Mouse (Mus musculus) thymus, postnatal 10 days (tissue): ENCODE measurements at regions not wholly inside any gene's neighbourhood (a gene's known extent, or its start where the extent isn't known, plus 50 kb on each side); places are given as distances from the start of the nearest gene placed in this dataset.

Source experiments
- DNase-seq, 2 experiments: peaks; one replicate each; pipeline ENCODE4 v3.0.0; 2021; ENCODE audit warnings: low spot score in 2 of 2

DNA sequence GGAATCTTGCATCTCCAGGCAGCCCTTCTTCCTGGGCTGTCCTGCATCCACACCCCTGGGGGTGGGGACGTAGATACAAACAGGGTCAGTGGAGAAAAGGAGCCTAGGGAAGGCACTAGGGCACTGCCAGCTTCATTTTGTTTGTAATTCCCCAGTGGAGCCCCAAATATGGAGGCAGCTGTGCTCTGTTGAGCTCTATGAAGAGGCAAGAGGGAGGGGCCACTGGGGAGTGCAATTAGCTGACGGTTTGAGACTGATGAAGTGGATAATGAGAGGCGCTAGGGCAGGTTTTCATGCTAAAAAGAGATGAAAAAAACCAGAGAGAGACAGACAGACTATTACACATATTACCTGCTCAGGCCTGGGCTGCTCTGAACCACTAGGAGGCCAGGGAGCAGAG lies 135.8 kb upstream of the Grik3 start:
- DNase-seq: no peak

DNA sequence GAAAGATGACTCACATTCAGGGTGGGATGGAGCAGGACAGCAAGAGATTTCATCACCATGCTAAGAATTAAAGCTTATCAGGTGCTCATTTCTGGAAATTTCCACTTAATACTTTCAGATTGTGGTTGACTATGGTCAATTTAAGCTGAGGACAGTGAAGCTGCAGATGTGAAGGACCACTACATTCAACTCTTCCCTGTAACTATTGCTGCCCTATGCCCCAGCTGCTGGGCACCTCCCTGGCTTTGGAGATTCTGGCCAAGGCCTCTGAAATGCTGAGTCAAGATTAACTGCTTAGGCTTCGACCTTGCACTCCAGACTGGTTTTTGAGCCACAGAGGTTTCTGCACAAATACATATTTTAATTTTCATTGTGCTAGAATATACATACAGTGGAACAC lies 140.4 kb upstream of the Grik3 start:
- no peak for DNase-seq

DNA sequence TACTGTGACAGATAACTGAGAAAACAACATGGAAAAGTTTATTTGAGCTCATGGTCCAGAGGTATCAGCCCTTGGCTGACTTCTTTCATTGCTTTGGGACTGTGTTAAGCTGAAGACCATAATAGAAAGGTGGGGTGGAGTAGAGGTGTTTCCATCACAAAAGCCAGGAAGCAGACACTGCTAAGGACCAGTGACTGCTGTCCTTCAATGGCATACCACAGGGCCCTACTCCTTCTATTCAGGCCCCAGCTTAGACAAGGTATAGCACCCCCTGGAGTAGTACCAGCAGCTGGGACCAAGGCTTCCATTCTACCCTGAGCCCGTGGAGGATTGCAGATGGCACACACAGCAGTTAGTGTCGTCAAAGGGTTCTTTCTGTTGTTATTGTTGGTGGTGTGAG lies 151.4 kb upstream of the Grik3 start:
- no peak for DNase-seq

DNA sequence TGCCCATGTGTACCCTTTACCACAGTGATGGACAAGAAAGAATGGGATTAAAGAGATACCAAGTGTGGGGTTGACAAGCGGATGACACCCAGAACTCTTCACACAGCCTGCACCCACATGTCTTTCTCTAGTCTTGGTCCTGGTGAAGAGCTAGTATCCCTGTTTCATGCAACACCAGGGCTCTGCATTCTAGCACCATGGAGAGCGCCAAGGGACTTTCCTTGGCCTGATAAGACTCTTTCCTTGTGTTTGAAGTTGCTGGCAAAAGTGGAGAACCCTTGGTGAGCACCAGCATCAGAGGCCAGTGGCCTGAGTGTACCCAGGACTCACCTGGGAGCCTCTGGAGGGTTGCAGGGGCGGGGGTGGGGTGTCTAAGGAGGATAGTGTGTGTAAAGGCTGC lies 161.7 kb upstream of the Grik3 start:
- no peak for DNase-seq

DNA sequence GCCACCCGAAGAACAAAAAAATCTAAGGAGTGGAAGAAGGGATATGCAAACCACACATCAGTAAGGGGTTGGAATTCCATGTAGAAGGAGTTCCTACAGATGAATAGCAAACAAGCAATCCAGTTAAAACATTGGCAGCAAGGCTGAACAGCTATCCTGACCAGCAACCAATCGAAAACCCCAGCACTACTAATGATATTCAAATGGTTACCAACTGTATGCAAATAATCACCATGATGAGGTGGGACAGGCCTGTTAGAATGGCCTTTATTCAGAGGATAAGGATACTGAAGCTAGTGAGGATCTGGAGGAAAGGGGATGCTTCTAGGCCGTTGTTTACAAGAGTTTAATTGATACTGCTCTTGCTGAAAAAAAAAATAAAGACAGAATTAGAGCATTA lies 166.0 kb upstream of the Grik3 start:
- no peak for DNase-seq

DNA sequence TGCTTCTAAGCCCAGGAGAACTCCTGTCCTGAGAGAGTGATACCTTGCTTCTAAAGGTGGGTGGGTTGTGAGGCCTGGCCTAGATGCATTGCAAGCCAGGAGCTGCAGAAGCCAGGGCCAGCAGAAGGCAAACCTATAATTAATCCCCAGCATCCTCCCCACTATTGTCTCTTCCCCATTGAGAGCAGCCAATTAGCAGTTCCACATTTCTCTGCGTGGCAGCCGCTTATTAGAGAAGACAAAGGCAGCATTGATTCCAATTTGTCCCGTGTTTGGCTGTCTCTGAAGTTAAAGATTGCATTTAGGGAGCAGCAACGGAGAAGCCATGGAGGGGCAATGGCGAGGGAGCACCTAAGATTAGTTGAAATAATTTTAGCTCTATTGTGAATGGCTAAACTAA lies 171.2 kb upstream of the Grik3 start:
- no peak for DNase-seq

DNA sequence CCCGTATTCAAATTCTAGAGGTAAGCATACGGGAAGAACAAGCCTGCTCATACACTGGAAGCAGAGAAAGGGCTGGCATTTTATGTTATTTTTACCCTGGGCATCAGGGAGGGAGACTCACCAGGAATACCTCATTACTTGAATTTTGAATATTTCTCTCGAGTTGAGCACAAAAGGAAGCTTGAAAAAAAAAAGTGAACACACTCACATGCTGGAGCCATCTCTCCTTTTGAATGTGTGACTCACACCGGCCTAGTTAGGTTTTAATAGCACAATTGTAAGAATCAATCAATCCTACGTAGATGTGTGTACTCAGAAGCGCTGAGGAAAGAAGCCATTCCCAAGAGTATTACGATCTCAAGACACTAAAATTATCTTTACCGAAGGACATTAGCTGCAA lies 172.2 kb upstream of the Grik3 start:
- no peak for DNase-seq

DNA sequence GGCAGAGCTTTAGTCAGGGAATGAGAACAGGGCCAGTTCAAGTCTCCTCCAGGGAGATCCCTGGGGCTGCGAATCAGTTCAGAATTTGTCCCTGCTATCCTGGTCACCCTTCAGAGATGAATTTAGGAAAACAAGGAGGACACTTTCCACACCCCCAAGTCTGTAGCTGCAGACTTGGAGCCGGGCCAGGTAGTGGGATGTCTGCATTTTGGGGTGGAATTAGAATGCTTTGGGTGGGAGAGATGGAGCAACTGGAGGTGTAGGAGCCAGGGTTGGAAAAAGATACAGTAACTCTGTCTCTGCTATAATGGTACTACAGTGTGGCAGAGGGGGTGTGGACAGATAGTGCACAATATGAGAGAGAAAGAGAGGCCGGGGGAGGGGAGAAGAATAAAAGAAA lies 173.6 kb upstream of the Grik3 start:
- no peak for DNase-seq

DNA sequence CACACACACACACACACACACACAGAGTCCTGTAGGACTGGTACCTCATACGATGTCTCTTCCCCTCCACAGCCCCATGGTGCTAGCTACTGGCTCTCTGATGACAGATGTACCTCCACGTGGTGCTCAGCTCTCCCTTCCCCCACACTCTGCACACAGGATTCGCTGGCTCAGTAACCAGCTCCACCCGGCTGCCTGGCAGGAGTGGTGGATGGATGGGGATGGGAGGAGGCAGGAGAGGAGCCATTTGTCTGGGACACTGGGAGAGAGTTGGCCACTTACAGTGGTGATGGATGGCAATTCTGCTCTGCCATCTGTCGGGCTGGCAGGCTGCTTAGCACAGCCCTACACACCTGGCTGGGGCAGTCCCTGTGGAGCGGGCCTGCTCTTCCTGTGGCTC lies 174.7 kb upstream of the Grik3 start:
- DNase-seq: no peak

DNA sequence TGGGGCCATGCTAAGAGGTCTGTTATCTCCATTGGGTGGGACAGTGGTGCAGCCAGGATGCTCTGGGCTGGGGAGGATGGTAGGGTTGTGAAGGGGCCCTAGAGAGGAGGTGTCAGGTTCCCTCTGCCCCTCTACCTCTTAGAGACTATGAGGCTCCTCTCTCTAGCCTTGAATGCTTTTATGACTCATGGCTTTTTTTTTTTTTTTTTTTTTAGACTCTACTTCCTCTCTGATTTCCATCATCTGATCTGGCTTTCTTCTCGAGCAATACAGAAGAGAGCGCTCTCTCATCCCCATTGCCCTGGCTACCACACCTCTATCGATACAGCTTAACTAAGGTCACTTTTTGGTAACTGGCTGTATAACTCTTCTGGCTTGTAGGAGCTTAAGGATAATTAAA lies 176.6 kb upstream of the Grik3 start:
- DNase-seq: no peak

DNA sequence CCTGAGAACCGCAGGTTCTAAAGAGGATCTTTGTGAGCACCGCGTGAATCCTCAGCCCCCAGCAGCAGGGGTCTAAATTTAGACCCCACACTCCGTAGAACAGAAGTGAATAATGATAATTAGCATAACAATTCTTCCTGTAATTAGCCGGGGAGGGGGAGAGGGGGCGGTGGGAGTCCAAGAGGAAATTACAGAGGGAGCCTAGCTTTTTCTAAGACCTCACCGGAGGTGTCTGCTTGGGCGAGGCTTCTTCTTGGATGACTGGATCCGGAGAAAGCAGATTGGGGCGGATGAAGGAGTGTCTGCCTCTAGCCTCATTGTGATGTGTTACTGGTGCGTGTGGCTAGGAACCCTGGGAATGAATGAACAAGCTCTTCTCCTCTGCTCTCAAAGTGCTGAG lies 177.2 kb upstream of the Grik3 start:
- DNase-seq: no peak

DNA sequence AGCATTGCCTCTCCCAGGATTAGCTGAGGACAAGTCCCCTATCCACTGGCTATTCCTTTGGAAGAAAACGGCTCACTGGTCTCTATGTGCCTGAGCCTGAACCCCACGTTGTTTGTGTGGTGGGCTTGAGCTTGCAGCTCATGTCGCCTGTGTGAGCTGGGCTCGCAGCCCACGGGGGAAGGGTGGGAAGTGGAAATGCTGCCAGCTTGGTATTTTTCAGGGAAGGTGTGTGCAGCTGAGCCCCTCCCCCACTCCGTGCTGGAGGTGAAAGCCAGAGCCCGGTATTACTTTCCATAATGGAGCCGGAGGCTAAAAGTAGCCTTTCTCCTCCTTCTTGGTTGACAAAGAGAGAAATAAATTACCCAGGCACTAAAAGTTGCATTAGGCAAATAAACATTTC lies 180.5 kb upstream of the Zc3h12a start:
- DNase-seq: no peak

DNA sequence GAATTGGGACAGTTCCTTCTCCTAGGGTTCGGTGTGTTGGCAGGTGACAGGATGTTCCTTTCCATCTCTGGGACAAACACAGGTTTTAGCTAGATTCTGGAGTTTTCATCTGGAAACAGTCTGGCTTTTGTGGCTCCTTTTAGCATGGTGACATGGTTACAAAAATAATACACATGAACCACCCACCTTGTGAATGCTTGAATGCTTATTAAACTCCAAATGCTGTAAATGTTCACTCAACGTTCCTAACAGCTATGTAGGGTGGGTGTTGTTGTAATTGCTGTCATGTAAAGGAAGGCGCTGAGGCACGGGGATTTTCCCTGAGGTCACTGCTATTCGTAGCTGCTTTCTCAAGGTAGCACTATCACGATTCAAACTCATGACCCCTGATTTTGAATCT lies 178.1 kb upstream of the Zc3h12a start:
- no peak for DNase-seq

DNA sequence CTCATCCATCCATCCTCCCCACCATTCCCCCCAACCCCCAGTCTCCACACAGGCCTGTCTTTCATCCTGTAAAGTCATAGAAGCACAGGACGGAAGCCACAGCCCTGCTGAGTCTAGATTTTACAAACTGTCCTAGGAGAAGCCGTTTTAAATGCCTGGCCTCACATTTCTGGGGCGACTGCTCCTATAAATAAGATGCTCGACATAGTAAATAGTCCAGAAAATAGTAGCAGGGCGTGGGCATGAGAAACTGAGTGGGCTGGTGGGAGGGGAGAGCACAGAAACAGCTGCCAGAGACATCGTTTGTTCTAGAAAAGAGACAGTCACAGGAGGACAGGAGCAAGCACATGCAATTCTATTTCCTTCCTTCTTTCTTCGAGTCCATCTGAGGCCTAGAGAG lies 175.0 kb upstream of the Zc3h12a start:
- no peak for DNase-seq

DNA sequence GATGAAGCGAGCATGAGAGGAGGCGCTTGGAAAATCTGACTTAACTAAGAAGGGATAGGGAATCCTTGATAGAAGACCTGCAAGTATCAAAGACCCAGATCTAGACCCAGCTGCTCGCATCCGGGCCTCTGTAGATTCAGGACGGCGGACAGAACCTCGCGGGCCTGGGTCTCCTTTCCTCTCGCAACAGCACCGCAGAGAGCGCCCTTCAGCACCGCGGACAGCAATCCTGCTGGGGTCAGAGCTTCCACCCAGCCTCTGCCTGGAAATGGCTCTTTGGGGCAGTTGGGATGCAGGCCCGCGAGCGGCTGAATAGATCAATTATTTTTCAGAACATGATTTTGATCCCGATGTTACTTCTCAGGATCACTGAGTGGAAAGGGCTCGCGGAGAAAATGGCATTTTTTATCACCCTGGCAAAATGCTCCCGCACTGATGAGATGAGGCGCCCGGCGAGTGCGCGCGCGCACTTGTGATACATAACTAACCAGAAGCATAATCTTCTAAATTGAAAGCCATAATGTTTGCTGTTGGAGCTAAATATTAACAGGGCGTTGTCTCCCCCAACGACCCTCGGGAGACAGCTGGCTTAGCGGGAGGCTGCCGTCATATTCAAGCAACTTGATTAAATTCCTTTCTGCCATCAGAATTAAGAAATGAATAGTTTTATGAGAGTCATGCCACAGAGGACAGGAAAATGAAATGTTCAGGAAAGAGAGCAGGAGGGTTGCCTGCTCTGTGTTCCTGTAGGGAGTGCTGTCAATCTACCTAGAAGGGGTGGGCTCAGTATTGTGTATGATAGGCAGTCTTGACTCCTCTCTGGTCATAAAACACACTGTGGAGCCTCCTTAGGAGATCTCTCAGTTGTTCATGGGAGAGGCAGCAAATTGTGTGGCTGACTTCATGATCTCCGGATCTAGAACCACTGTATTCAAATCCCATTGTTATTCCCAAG lies 173.1 kb upstream of the Zc3h12a start:
- DNase-seq: peak in 1 of 2 experiments; percentile 43

DNA sequence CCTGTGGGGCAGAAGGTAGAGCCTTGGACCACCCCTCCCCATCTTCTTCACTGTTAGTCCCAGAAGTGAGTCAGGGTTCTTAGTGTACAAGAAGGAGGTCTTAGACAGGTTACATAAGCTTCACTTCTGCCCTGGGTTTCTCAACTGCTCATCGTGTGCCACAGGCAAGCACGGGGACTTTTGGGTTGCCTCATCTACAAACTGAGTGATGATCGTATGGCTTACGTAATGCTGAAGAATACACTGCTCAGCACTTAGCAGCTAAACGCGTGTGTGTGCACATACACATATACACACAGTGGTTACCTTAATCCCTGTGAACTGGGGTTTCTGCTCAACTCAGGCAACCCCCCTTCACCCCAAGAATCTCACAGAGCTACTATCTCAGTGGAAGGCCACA lies 163.1 kb upstream of the Zc3h12a start:
- DNase-seq: no peak

DNA sequence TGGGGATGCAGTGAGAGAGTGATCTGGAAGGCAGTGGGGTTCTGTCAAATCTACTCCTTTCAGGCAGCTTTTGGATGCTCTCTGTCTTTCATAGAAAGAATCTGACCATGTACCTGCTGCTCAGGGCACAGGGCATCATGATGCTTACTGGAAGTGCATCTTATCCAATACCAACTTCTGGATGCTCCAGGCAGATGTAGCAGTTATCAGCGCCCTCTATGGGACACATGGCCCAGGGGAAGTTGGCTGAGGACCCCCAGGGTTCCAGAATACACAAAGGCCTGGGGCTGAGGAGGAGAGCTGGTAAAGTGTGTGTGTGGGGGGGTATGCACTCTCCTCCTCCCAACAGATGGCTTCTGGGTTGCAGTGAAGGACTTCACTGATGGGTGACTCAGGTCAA lies 162.1 kb upstream of the Zc3h12a start:
- DNase-seq: no peak

DNA sequence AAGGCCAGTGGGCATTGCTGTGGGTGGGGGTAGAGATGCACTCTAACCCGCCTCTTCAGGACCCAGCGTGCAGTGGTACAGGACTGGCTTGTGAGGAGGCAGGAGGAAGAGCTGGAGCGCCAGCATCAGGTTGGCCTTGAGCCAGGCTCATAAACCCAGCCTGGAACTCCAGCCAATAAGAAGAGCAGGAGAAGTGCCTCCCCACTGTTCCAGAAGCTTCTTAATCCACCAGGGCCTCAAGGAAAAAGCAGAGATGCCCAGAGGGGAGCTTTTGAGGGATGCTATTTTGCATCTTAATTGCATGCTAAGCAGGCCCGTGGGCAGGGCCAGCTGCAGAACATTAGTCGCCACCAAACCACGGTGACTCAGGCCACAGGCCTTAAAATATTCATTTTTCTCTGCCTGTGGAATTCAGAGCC lies 161.4 kb upstream of the Zc3h12a start:
- DNase-seq: no peak

DNA sequence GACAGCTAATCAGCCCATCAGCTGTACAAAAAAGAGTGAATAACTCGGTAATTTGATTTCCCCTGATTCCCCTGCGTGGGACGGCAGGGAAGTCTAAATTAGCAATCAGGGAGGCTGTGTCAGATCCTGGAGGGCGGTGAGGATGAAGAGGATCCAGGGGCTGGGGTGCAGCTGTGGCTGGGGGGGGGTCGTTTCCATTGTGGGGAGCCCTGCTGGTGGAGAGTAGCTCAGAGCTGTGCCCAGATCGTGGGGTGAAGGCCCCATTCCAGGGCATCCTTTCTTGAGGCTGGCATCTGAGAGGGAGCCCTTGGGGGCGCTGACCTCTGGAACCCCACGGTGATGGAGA lies 155.3 kb upstream of the Zc3h12a start:
- no peak for DNase-seq

DNA sequence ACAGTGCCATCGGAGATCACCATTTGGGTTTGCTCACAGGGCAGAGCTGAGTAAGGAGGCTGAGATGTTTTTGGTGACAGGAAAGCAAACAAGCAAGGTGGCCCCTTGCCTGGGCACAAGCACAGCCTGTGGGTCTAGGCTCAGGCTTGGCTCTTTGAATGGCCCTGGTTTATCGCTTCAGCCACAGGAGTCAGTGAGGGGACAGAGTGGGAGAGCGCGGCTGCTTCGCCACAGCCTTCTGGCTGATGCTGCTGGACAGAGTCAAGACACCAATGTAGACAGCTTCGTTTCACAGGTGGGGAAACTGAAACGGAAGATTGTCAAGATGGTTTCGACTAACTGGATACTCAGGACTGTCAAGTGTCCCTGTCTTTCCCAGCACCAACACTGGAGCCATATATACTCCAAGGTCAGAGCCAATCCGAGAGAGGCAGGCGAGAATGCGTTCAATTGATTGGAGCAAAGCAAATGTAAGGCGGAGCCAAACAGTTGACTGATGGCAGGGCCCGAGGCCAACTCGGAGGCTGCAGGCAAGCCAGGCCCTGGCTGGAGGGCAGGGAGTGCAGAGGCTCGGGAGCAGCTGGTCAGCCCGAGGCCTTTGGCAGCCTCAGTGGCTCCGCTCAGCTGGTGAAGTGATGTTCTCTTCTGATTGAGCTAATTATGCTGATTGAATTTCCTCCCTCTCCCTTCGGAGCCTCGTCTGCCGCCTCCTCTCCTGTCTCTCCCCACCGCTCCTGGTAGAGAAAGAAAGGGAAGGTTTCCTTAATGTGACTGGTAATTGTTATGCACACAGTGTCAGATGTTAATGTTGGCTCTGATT lies 154.7 kb upstream of the Zc3h12a start:
- no peak for DNase-seq

DNA sequence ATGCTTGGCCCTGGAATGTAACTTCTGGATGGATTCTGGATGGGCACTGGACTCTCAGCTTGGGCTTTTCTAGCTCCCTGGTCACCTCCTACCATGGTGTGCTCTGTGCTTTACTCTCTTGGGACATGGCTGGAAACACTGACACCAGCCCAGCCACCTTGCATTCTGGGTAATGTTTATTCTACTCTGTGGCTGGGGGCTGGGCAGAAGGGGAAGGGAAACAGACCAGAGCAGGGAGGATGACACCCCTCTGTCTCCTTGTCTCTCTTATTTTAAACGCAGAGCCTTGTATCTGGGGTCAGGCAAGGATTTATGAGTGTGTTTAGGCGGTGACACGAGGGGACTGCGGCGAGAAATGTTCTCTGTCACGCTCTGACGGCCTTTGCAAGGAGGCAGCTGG lies 151.5 kb upstream of the Zc3h12a start:
- DNase-seq: no peak

DNA sequence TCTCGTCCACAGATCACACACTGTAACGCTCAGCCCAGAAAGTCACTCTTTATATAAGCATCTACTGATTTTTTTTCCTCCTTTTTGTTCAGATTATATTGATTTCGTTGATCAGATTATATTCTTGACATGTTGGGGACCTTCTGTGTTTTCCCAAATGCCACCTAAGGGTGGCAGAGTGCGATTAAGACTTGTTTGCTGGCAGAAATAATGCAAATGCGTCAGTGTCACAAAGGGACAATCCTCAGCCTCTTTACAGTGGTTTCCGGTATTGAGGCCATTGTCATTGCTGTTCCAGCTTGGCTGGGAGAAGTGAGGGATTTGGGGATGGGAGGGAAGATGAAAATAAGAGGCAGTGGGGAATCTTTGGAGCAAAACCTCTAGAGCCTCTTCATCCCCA lies 149.2 kb upstream of the Zc3h12a start:
- DNase-seq: no peak

DNA sequence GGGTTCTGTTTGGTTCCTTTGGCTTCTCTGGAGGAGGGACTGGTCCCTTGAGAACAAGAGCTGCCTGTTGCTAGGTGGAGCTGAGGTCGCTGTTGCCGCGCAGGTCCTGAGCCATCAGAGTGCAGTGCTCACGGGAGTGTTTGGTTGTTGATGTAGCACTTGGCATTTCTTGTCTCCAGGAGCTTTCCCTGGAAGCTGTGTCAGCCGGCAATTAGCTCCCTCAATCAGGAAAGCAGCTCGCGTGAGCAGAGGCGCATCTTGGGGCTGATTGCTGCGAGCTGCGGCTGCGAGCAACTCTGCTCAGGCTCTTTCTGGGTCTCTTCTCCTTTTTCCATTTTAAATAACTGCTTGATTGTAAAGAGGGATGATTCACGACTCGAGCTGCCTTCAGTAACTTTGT lies 147.6 kb upstream of the Zc3h12a start:
- DNase-seq: no peak
